Mouse (Mus musculus) B cell, adult 2 months (primary cell): ENCODE data around the gene Eri2.
"Not testable (repeated sequence)": the region's sequence is repeated elsewhere in the genome, so short reads cannot be mapped to it uniquely, and the experiment has no call there.

Source experiments
- DNase-seq, 2 experiments: peaks; one replicate each; pipeline ENCODE4 v3.0.0; 2022

The Eri2 gene

DNA sequence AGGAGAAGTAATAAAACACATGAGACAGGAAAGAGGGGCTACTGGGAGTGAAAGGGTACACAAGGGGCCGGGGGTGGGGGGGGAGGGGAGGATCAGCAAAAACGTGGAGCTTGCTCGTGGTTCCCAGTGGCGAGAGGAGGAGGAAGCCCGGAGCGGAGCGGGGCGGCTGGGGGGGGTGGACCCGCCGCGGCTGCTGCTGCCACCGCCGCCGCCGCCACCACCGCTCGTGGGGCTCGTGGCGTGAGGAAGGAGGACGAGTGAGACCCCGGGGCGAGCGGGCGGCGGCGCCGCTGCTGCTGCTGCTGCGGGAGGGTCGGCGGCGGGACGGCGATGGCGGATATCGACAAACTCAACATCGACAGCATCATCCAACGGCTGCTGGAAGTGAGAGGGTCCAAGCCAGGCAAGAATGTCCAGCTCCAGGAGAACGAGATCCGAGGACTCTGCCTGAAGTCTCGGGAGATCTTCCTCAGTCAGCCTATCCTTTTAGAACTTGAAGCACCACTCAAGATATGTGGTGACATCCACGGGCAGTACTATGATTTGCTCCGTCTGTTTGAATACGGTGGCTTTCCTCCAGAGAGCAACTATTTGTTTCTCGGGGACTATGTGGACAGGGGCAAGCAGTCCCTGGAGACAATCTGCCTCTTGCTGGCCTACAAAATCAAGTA lies 53.9 kb downstream of the Eri2 start:
- DNase-seq, result not testable (repeated sequence)

DNA sequence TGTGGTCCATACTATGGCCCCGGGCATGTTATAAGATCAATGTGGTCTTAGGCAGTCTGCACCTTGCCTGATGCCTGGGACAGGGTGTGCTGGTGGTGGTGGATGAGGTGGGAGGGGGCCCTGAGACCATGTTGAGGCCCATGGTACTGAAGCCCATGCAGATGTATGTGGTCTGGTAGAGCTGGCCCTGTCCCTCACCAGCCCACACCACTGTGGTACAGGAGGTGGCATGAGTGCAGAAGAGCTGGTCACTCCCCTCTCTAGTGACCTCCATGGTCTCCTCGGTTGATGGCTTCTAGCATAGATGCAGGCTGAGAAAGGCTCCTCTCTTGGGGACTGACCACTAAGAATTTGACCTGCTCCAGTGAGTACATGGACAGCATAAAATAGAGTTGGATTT lies 55.0 kb downstream of the Eri2 start:
- DNase-seq, result no peak

DNA sequence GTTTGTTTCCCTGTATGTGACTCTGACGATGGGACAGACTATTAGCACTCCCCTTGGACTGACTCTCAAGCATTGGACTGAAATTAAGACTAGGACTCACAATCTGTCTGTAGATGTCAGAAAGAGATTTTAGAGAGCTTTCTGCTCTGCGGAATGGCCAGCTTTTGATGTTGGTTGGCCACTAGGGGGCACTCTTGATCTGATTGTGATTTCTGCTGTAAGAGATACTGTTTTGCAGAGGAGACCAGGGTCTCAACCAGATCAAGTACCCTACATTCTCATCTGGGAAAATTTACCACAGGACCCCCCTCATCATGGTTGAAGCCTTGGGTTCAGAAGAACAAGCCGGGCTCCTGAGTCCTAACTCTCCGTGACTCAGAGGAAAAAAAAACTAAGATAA lies 62.6 kb downstream of the Eri2 start:
- DNase-seq, result peak; percentile 25 to 33

- DNase-seq, result no peak
Observed at GRCm38 (mm10) chr7:119727621-119728020, 66.2 kb downstream of the Eri2 start.

DNA sequence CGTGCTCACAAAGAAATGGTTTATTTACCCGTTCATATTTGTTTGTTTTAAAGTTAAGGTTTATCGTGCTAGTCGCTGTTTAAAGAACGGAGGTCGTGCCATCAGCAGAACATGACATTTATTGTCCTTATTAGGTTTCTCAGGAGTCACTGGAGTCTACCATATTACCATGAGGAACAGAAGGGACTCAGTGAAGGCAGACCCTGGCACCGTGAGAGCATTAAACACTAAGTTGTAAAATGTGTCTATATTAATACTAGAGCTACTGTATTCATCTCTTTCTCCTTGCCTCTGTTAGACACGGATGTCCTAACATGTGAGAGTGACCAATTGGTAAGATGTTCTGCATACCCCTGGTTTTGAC lies 72.9 kb downstream of the Eri2 start:
- DNase-seq, result no peak

DNA sequence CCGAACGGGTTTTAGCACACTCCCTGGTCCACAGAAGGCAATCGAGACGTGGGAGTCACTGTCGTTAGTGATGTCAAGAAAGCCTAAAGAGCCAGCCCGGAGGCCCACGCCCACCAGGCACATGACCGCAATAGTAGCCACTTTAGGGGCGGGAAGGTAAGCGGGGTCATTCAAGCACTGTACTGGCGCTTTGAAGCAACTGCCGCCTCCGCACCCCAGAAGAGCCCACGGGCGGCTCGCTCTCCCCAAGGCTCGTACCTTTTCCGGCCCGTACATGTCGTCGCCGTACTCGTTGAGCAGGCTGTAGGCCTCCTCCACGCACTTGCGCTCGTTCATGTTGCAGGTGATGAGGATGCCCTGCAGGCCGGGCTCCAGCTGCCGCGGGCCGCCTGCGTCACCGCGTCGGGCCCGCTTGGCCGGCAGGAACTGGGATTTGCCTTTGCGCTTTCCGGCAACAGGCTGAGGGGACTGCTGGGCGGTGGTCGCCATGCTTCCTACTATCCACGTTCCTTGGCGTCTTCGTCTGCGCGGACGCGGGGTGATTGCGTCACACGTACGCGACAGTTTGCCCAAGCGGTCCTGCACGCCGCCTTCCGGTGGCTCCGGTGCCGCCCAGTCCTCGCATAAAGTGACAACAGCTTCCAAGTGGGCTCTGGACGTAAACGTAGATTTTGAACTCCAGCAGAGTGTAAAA lies 73.5 kb downstream of the Eri2 start, which contains the start of gene Thumpd1:
Thumpd1 (minus strand) TSS at position 546 of the 694 bp plus-strand sequence.
- DNase-seq, result peak; percentile 95
